9 mouse cellular contexts compared by ENCODE assay signal in genomic region chr11:94942282-94943023, GRCm38 (mm10). TPM values are rescaled to one million over a fixed set of nuclear protein-coding genes. Genes with fewer than 3 reads are reported as not detected.
DNase-seq lines count a peak whose midpoint lies in the region; ATAC-seq lines count a peak whose summit lies in the region.
"Had no signal": no experiment of that assay in that cellular context is flagged by ENCODE, and none has a peak within 500 bp of the region (broad histone marks: within the 10 kb centered on the region; RNA-seq: fewer than 3 reads in every experiment).

No protein-coding gene starts in this region.

- 0 out of 2 replicates have a peak overlapping the region, but pooled peaks have one; percentile 20 for H3K27ac ChIP-seq in forebrain, embryonic 10.5 days
- no peak overlapping the region for H3K27ac ChIP-seq in forebrain, embryonic 12.5 days

- H3K4me3 ChIP-seq in forebrain, embryonic 10.5 days = no peak overlapping the region
- H3K4me3 ChIP-seq in forebrain, embryonic 12.5 days (replicated peaks) = no peak overlapping the region

- no peak for ATAC-seq in forebrain, embryonic 12.5 days (ENCODE audit: low FRiP score)
- ATAC-seq in erythroblast, adult 5-6 weeks (replicated peaks; ENCODE audit: low FRiP score, poor library complexity, severe bottlenecking) = peak; percentile 43; the same call in 1 of the 2 replicates

- peaks cover 18% of the 10 kb centered on the region for H3K36me3 ChIP-seq in forebrain, embryonic 10.5 days (replicated peaks)
- no peaks in the 10 kb centered on the region for H3K36me3 ChIP-seq in forebrain, embryonic 12.5 days (replicated peaks)

- 50% methylated on average over 13 of the region's 13 CpGs for WGBS in forebrain, embryonic 10.5 days
- 52% methylated on average over 13 of the region's 13 CpGs for WGBS in forebrain, embryonic 12.5 days

- H3K9me3 ChIP-seq in forebrain, embryonic 10.5 days = no peaks in the 10 kb centered on the region
- no peaks in the 10 kb centered on the region for H3K9me3 ChIP-seq in forebrain, embryonic 12.5 days

- no peak overlapping the region for H3K4me2 ChIP-seq in forebrain, embryonic 12.5 days

- H3K9ac ChIP-seq in forebrain, embryonic 12.5 days = no peak overlapping the region

- no peak for DNase-seq in forebrain, embryonic 10.5 days (ENCODE audit: extremely low spot score, low spot score)
- peak; percentile 71 for DNase-seq in testis, postnatal 10 days (ENCODE audit: low spot score)
- no peak for DNase-seq in testis, postnatal 14 days (ENCODE audit: low spot score)
- DNase-seq in kidney, postnatal 14 days = peak; percentile 41
- DNase-seq in naive thymus-derived CD4-positive, alpha-beta T cell, adult 2 months (ENCODE audit: low read depth) = peak; percentile 72
- no peak for DNase-seq in urinary bladder, postnatal 25 days (ENCODE audit: low spot score)

- peaks cover 14% of the 10 kb centered on the region for H3K4me1 ChIP-seq in forebrain, embryonic 10.5 days
- H3K4me1 ChIP-seq in forebrain, embryonic 12.5 days = peaks cover 6% of the 10 kb centered on the region

- peaks cover 85% of the 10 kb centered on the region for H3K27me3 ChIP-seq in forebrain, embryonic 10.5 days (ENCODE audit: poor library complexity, severe bottlenecking)
- peaks cover 63% of the 10 kb centered on the region for H3K27me3 ChIP-seq in forebrain, embryonic 12.5 days

RNA-seq across cellular contexts. Expression of gene Col1a1, which starts 6.4 kb away (rescaled TPM):
- polyA plus RNA-seq in forebrain, embryonic 10.5 days (2016; fragmentation: Nextera tagmentation; extraction: Ambion mirVana) = 62.2 and 65.3 TPM in 2 replicates
- 208 and 267 TPM in 2 replicates for polyA plus RNA-seq in forebrain, embryonic 12.5 days (2016; fragmentation: Nextera tagmentation; extraction: Ambion mirVana)
- total RNA-seq in erythroblast, adult 5-6 weeks (2015; ENCODE audit: low replicate concordance) = 0.21 TPM in 1 of 2 replicates, not detected in the other
- total RNA-seq in erythroblast, adult 5-6 weeks (2017; ENCODE audit: low replicate concordance) = 0.68 TPM in 1 of 2 replicates, not detected in the other

RNA-seq across cellular contexts. Expression of gene Hils1, which starts 24.9 kb away (rescaled TPM):
- polyA plus RNA-seq in forebrain, embryonic 10.5 days (2016; fragmentation: Nextera tagmentation; extraction: Ambion mirVana) = not detected in 2 replicates
- polyA plus RNA-seq in forebrain, embryonic 12.5 days (2016; fragmentation: Nextera tagmentation; extraction: Ambion mirVana) = not detected in 2 replicates
- total RNA-seq in erythroblast, adult 5-6 weeks (2015; ENCODE audit: low replicate concordance) = not detected in 2 replicates
- not detected in 2 replicates for total RNA-seq in erythroblast, adult 5-6 weeks (2017; ENCODE audit: low replicate concordance)
- total RNA-seq: left cerebral cortex, postnatal 25 days had no signal

RNA-seq across cellular contexts. Expression of gene Sgca, which starts 33.7 kb away (rescaled TPM):
- not detected in 2 replicates for polyA plus RNA-seq in forebrain, embryonic 10.5 days (2016; fragmentation: Nextera tagmentation; extraction: Ambion mirVana)
- polyA plus RNA-seq in forebrain, embryonic 12.5 days (2016; fragmentation: Nextera tagmentation; extraction: Ambion mirVana) = not detected in 2 replicates
- not detected in 2 replicates for total RNA-seq in erythroblast, adult 5-6 weeks (2015; ENCODE audit: low replicate concordance)
- not detected in 2 replicates for total RNA-seq in erythroblast, adult 5-6 weeks (2017; ENCODE audit: low replicate concordance)

RNA-seq across cellular contexts. Expression of gene Ppp1r9b, which starts 48.4 kb away (rescaled TPM):
- polyA plus RNA-seq in forebrain, embryonic 10.5 days (2016; fragmentation: Nextera tagmentation; extraction: Ambion mirVana) = 8.7 and 10.7 TPM in 2 replicates
- 16.6 and 17.7 TPM in 2 replicates for polyA plus RNA-seq in forebrain, embryonic 12.5 days (2016; fragmentation: Nextera tagmentation; extraction: Ambion mirVana)
- 21.9 and 30.7 TPM in 2 replicates for total RNA-seq in erythroblast, adult 5-6 weeks (2015; ENCODE audit: low replicate concordance)
- 41.1 and 45.2 TPM in 2 replicates for total RNA-seq in erythroblast, adult 5-6 weeks (2017; ENCODE audit: low replicate concordance)

Comparison
In these comparisons a context has a peak if more than half of its experiments do, and no peak if none do; other contexts are left out.
1. DNase-seq: peak in testis, postnatal 10 days (single experiment), kidney, postnatal 14 days (single experiment) and naive thymus-derived CD4-positive, alpha-beta T cell, adult 2 months (single experiment); none in forebrain, embryonic 10.5 days (single experiment), testis, postnatal 14 days (single experiment) and urinary bladder, postnatal 25 days (single experiment).